Comparison of ENCODE assay signal across 10 mouse cellular contexts in genomic region chr11:22347651-22348535, GRCm38 (mm10). TPM values are rescaled to one million over a fixed set of nuclear protein-coding genes. Genes with fewer than 3 reads are reported as not detected.
DNase-seq lines count a peak whose midpoint lies in the region; ATAC-seq and TF ChIP-seq lines count a peak whose summit lies in the region.
"Had no signal": no experiment of that assay in that cellular context is flagged by ENCODE, and none has a peak within 500 bp of the region (broad histone marks: within the 10 kb centered on the region; RNA-seq: fewer than 3 reads in every experiment).

No protein-coding gene starts in this region.

- H3K9me3 ChIP-seq in heart, postnatal 0 days (replicated peaks; ENCODE audit: control insufficient read depth, low read length), result no peaks in the 10 kb centered on the region
- no peaks in the 10 kb centered on the region for H3K9me3 ChIP-seq in heart, embryonic 12.5 days (replicated peaks)
- no peaks in the 10 kb centered on the region for H3K9me3 ChIP-seq in hindbrain, embryonic 13.5 days
- no peaks in the 10 kb centered on the region for H3K9me3 ChIP-seq in midbrain, embryonic 16.5 days (replicated peaks; ENCODE audit: control insufficient read depth, low read length, poor library complexity, severe bottlenecking)

- no peak for DNase-seq in heart, postnatal 0 days (ENCODE audit: low spot score)
- DNase-seq in embryo, embryonic 10 days (ENCODE audit: low spot score), result peak; percentile 49
- DNase-seq in spleen, postnatal 4 days (ENCODE audit: low spot score in 2 of 2), result no peak
- DNase-seq in right cerebral cortex, postnatal 14 days, result no peak
- DNase-seq: heart, adult 11 months had no signal

- no peaks in the 10 kb centered on the region for H3K27me3 ChIP-seq in heart, postnatal 0 days (ENCODE audit: control insufficient read depth, insufficient read depth, low read length)
- no peaks in the 10 kb centered on the region for H3K27me3 ChIP-seq in heart, embryonic 12.5 days (replicated peaks)
- H3K27me3 ChIP-seq in hindbrain, embryonic 13.5 days, result no peaks in the 10 kb centered on the region
- no peaks in the 10 kb centered on the region for H3K27me3 ChIP-seq in midbrain, embryonic 16.5 days (ENCODE audit: control insufficient read depth, insufficient read depth, low read depth, low read length)

- H3K36me3 ChIP-seq in heart, postnatal 0 days (replicated peaks; ENCODE audit: control insufficient read depth, insufficient read depth, low read length), result no peaks in the 10 kb centered on the region
- no peaks in the 10 kb centered on the region for H3K36me3 ChIP-seq in heart, embryonic 12.5 days
- H3K36me3 ChIP-seq in hindbrain, embryonic 13.5 days, result no peaks in the 10 kb centered on the region
- H3K36me3 ChIP-seq in midbrain, embryonic 16.5 days (ENCODE audit: control insufficient read depth, insufficient read depth, low read length), result no peaks in the 10 kb centered on the region

- TF ChIP-seq CTCF in heart, postnatal 0 days (IDR thresholded peaks at IDR 0.05; ENCODE audit: low read depth), result no peak

- no peak overlapping the region for H3K4me2 ChIP-seq in heart, postnatal 0 days (ENCODE audit: low read depth, low read length)
- H3K4me2 ChIP-seq in heart, embryonic 12.5 days, result no peak overlapping the region
- H3K4me2 ChIP-seq in hindbrain, embryonic 13.5 days, result no peak overlapping the region
- H3K4me2 ChIP-seq in midbrain, embryonic 16.5 days (ENCODE audit: low read length), result no peak overlapping the region

- peaks cover 8% of the 10 kb centered on the region; the same call in 1 of the 2 replicates for H3K4me1 ChIP-seq in heart, postnatal 0 days (ENCODE audit: control insufficient read depth, insufficient read depth)
- H3K4me1 ChIP-seq in heart, embryonic 12.5 days (replicated peaks), result peaks cover 2% of the 10 kb centered on the region
- H3K4me1 ChIP-seq in hindbrain, embryonic 13.5 days (replicated peaks), result peaks cover 21% of the 10 kb centered on the region
- H3K4me1 ChIP-seq in midbrain, embryonic 16.5 days (ENCODE audit: control insufficient read depth, insufficient read depth, low read length), result peaks cover 6% of the 10 kb centered on the region

- WGBS in heart, postnatal 0 days, result 48% methylated on average over 13 of the region's 13 CpGs
- WGBS in heart, embryonic 12.5 days, result 57% methylated on average over 13 of the region's 13 CpGs
- 22% methylated on average over 13 of the region's 13 CpGs for WGBS in hindbrain, embryonic 13.5 days
- 16% methylated on average over 13 of the region's 13 CpGs for WGBS in midbrain, embryonic 16.5 days

- peak overlapping the region; percentile 1; the same call in 1 of the 2 replicates for H3K27ac ChIP-seq in heart, postnatal 0 days (ENCODE audit: low read depth)
- H3K27ac ChIP-seq in heart, embryonic 12.5 days (ENCODE audit: poor library complexity, severe bottlenecking), result no peak overlapping the region
- H3K27ac ChIP-seq in hindbrain, embryonic 13.5 days, result peak overlapping the region; percentile 76
- H3K27ac ChIP-seq in midbrain, embryonic 16.5 days (ENCODE audit: low read length), result peak overlapping the region; percentile 34; the same call in 1 of the 2 replicates
- H3K27ac ChIP-seq: macrophage had no signal

- no peak overlapping the region for H3K4me3 ChIP-seq in heart, postnatal 0 days (ENCODE audit: low read depth, low read length)
- H3K4me3 ChIP-seq in heart, embryonic 12.5 days, result no peak overlapping the region
- no peak overlapping the region for H3K4me3 ChIP-seq in hindbrain, embryonic 13.5 days
- no peak overlapping the region for H3K4me3 ChIP-seq in midbrain, embryonic 16.5 days (ENCODE audit: low read depth, low read length)

- H3K9ac ChIP-seq in heart, postnatal 0 days (replicated peaks; ENCODE audit: low read depth, low read length), result no peak overlapping the region
- H3K9ac ChIP-seq in heart, embryonic 12.5 days, result no peak overlapping the region
- no peak overlapping the region for H3K9ac ChIP-seq in hindbrain, embryonic 13.5 days
- no peak overlapping the region for H3K9ac ChIP-seq in midbrain, embryonic 16.5 days (ENCODE audit: low read depth, low read length)

- no peak for TF ChIP-seq EP300 in heart, postnatal 0 days (IDR thresholded peaks at IDR 0.05; ENCODE audit: low read depth)

- no peak for ATAC-seq in heart, postnatal 0 days (ENCODE audit: insufficient read depth, low read depth)
- ATAC-seq in heart, embryonic 12.5 days (ENCODE audit: insufficient number of reproducible peaks, low FRiP score), result no peak
- peak; percentile 71; the same call in 1 of the 2 replicates for ATAC-seq in hindbrain, embryonic 13.5 days (ENCODE audit: low FRiP score)
- ATAC-seq in midbrain, embryonic 16.5 days, result peak; percentile 76
- ATAC-seq in CD4-positive, CD25-positive, alpha-beta regulatory T cell, adult 4 months, result no peak

RNA-seq across cellular contexts. Expression of gene Ehbp1, which starts 5.8 kb away (rescaled TPM):
- 25.2 and 53.5 TPM in 2 replicates for total RNA-seq in heart, postnatal 0 days (2014; rRNA removed; ENCODE audit: low replicate concordance)
- polyA plus RNA-seq in heart, postnatal 0 days (2015; fragmentation: Nextera tagmentation; extraction: Ambion mirVana), result 32.2 and 35.9 TPM in 2 replicates
- polyA plus RNA-seq in heart, embryonic 12.5 days (2016; fragmentation: Nextera tagmentation; extraction: Ambion mirVana), result 21.4 and 24.3 TPM in 2 replicates
- 17.5 and 21.8 TPM in 2 replicates for polyA plus RNA-seq in hindbrain, embryonic 13.5 days (2015; fragmentation: Nextera tagmentation; extraction: Ambion mirVana)
- polyA plus RNA-seq in midbrain, embryonic 16.5 days (2015; fragmentation: Nextera tagmentation; extraction: Ambion mirVana), result 23.3 and 25.9 TPM in 2 replicates
- 1 to 10 TPM; 1.3 to 3.0 TPM for polyA plus RNA-seq in CD4-positive, CD25-positive, alpha-beta regulatory T cell, adult 4 months (2017; shearing (Covaris generic))

Comparison
In these comparisons a context has a peak if more than half of its experiments do, and no peak if none do; other contexts are left out.
1. ATAC-seq: peak in hindbrain, embryonic 13.5 days (single experiment) and midbrain, embryonic 16.5 days (single experiment); none in heart, postnatal 0 days (single experiment), heart, embryonic 12.5 days (single experiment) and CD4-positive, CD25-positive, alpha-beta regulatory T cell, adult 4 months (single experiment).